Mouse (Mus musculus) cerebellum, adult 2 months (tissue): ENCODE measurements around the gene Rab5if. TPM values are rescaled to one million over a fixed set of nuclear protein-coding genes. Genes with fewer than 3 reads are reported as not detected.
"Not testable (repeated sequence)": the region's sequence is repeated elsewhere in the genome, so short reads cannot be mapped to it uniquely, and the experiment has no call there.

ENCODE experiments used
- DNase-seq, 2 experiments: peaks; one replicate each; pipeline ENCODE4 v3.0.0; 2021
- H3K27ac ChIP-seq: fragments of 200-500 bp; 2 replicates; pipeline ENCODE4 v1.5.1; 2012; ENCODE audit warnings: low read length, control low read depth, inconsistent platforms; ENCODE audit not compliant: insufficient read depth
- H3K27me3 ChIP-seq: fragments of 200-500 bp; 2 replicates; pipeline ENCODE4 v1.6.1; 2012; ENCODE audit warnings: inconsistent platforms, mild to moderate bottlenecking, low read length, moderate library complexity; ENCODE audit not compliant: control insufficient read depth, insufficient read depth
- H3K4me1 ChIP-seq: fragments of 200-500 bp; 2 replicates; pipeline ENCODE4 v1.6.1; 2011; ENCODE audit warnings: low read length; ENCODE audit not compliant: control insufficient read depth, insufficient read depth
- H3K4me3 ChIP-seq: fragments of 200-500 bp; replicated peaks from 2 replicates; pipeline ENCODE3; 2011; ENCODE audit warnings: mild to moderate bottlenecking, low read depth, low read length, control low read depth; ENCODE audit not compliant: insufficient read depth
- CTCF ChIP-seq: fragments of 200-500 bp; IDR thresholded peaks from 2 replicates; pipeline ENCODE4 v1.5.1; 2011; ENCODE audit warnings: low read depth, mild to moderate bottlenecking, control low read depth, low read length, moderate library complexity, borderline replicate concordance; ENCODE audit not compliant: insufficient read depth
- POLR2A ChIP-seq: fragments of 200-500 bp; IDR thresholded peaks from 2 replicates; pipeline ENCODE4 v1.6.1; 2011; ENCODE audit warnings: low read length, control low read depth, borderline replicate concordance; ENCODE audit not compliant: insufficient read depth
- WGBS: fragments of 180-500 bp; shearing (Covaris S2); methylation state at CpG from one replicate; pipeline ENCODE4 v1.1.7; 2018; 5-methylcytosine and 5-hydroxymethylcytosine counted together
- polyA plus RNA-seq: library from polyadenylated mRNA; depleted of rRNA; stranded (reverse); fragments of >200 nt; gene quantifications from 2 replicates; pipeline ENCODE4 v1.2.3, GENCODE M21; 2012; rRNA removed

Gene Rab5if
- 145 and 149 TPM in 2 replicates for polyA plus RNA-seq

GRCm38 (mm10) chr2:156862772-156863486 is at the start of gene Rab5if:
Gene Rab5if (plus strand): TSS chr2:156863128.
- TF ChIP-seq POLR2A (peak; percentile 54), CTCF (peak; percentile 18; the same call in 1 of the 2 replicates)
- H3K27me3 ChIP-seq = no peaks in the 10 kb centered on the region
- peak within 1 kb of the TSS; percentile 57 for H3K27ac ChIP-seq
- under 1% methylated on average over 96 of the region's 98 CpGs for WGBS
- DNase-seq = peak; percentile 98
- H3K4me1 ChIP-seq = peaks cover 9% of the 10 kb centered on the region; the same call in 1 of the 2 replicates
- H3K4me3 ChIP-seq = peak within 1 kb of the TSS; percentile 85

GRCm38 (mm10) chr2:156814344-156814801 is 48.6 kb upstream of the Rab5if start:
- WGBS = 29% methylated on average over 8 of the region's 8 CpGs

DNA sequence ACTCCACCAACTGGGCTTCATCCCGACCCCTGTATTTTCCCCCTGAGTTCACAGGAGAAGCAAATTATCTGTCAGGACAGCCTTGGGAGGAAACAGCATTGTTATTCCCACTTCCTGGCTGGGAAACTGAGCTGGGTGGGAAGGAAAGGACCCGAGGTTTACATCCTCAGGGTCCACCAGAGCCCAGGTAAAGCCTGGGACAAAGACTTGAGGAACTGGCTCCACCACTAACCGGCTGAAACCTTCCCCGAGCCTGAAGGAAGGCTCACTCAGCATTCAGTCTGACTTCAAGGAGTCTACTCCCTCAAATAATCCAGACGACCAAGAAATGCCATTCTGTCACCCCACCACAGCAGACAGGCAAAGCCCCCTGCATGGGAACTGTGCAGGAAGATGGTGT is 48.0 kb upstream of the Rab5if start:
- H3K4me1 ChIP-seq = no peaks in the 10 kb centered on the region
- no peak for DNase-seq
- no peaks in the 10 kb centered on the region for H3K27me3 ChIP-seq
- no peak overlapping the region for H3K27ac ChIP-seq
- no peak overlapping the region for H3K4me3 ChIP-seq
- TF ChIP-seq CTCF (no peak), POLR2A (no peak)
- WGBS = 39% methylated on average over 5 of the region's 5 CpGs

More at GRCm38 (mm10) chr2:156814344-156814801, 48.6 kb upstream of the Rab5if start:
- Histone ChIP-seq H3K4me1 (no peaks in the 10 kb centered on the region), H3K27me3 (no peaks in the 10 kb centered on the region), H3K4me3 (no peak overlapping the region), H3K27ac (no peak overlapping the region)
- DNase-seq = no peak
- TF ChIP-seq CTCF (no peak), POLR2A (no peak)

DNA sequence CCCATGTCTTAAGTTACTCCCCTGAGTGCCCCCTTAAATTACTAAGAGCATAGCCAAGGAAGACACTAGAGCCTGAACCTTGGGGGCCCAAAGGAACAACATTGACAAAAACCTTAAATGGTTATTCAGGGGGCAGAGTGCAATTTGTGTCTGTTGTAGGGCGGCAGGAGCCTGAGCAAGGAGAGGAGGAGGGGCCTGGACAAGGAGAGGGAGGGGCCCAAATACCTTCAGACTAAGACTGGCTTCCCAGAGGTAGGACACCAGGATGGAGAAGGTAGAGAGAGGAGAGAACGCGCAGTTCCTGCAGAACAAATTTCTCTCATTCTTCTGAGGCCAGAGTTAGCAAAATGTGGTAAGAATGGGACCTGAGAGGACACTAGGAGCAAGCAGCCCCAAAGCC is 47.5 kb upstream of the Rab5if start:
- WGBS = 86% methylated on average over 3 of the region's 3 CpGs
- no peak for DNase-seq
- TF ChIP-seq CTCF (no peak), POLR2A (no peak)
- H3K27ac ChIP-seq = no peak overlapping the region
- no peaks in the 10 kb centered on the region for H3K4me1 ChIP-seq
- H3K4me3 ChIP-seq = no peak overlapping the region
- H3K27me3 ChIP-seq = no peaks in the 10 kb centered on the region

- no peak for DNase-seq
- WGBS = 75% methylated on average over 1 of the region's 1 CpGs
- no peaks in the 10 kb centered on the region for H3K27me3 ChIP-seq
- no peak overlapping the region for H3K4me3 ChIP-seq
- H3K4me1 ChIP-seq = no peaks in the 10 kb centered on the region
- no peak overlapping the region for H3K27ac ChIP-seq
- TF ChIP-seq POLR2A = no peak
- TF ChIP-seq CTCF = no peak
Observed at GRCm38 (mm10) chr2:156816116-156816515, 46.8 kb upstream of the Rab5if start.

GRCm38 (mm10) chr2:156825128-156825527 is 37.8 kb upstream of the Rab5if start:
- H3K4me1 ChIP-seq, H3K4me3 ChIP-seq: not testable (repeated sequence)
- 79% methylated on average over 6 of the region's 6 CpGs for WGBS

DNA sequence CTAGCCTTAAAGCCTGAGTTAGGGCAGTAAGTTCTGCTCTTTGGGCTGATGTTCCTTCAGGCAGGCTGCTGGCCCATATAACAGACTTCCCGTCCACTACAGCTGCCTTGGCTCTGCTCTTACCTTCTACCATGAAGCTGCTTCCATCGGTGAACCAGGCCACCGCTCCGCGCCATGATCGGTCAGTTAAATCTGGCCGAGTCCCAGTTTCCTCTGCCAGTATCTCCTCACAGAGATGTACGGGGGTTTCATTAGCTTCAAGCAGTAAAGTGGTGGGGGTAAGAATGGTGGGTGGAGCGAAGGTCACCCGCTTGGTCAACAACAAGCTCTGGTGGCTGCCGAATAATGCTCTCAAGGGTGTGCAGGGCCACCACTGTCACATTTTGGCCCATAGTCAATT is 28.6 kb upstream of the Rab5if start:
- no peak overlapping the region for H3K27ac ChIP-seq
- H3K4me3 ChIP-seq = no peak overlapping the region
- no peak for TF ChIP-seq CTCF
- no peak for TF ChIP-seq POLR2A
- H3K27me3 ChIP-seq = no peaks in the 10 kb centered on the region
- WGBS = 44% methylated on average over 11 of the region's 11 CpGs
- H3K4me1 ChIP-seq = no peaks in the 10 kb centered on the region; the same call in 1 of the 2 replicates
- no peak for DNase-seq

More at GRCm38 (mm10) chr2:156825128-156825527, 37.8 kb upstream of the Rab5if start:
- H3K27me3 ChIP-seq, H3K27ac ChIP-seq, DNase-seq: not testable (repeated sequence)

DNA sequence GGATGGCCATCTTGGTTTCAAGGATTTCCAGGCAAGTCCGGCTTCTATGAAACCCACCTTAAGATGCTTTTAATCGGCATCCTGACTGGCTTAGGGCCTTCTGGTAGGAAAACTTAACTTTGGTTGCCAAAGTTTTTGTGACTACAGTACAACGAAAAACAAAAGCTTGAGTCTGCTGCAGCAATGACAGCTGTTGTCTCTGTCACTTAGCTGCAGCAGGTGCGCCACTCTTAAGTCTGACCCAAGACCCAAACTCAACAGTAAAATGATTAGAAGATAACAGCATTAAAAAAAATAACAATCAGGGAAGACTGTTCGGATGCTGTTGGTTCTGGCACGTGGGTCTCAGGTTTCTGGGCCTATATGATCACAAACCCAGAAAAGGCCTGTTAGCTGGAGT is 24.1 kb upstream of the Rab5if start:
- Histone ChIP-seq H3K27ac (no peak overlapping the region), H3K4me3 (no peak overlapping the region), H3K4me1 (peaks cover 5% of the 10 kb centered on the region), H3K27me3 (peaks cover 5% of the 10 kb centered on the region; the same call in 1 of the 2 replicates)
- no peak for DNase-seq
- TF ChIP-seq POLR2A = no peak
- TF ChIP-seq CTCF = no peak
- 88% methylated on average over 6 of the region's 6 CpGs for WGBS
